Mouse (Mus musculus): Measurements from ENCODE around the gene Sik3.
"Not testable (repeated sequence)": the region's sequence is repeated elsewhere in the genome, so short reads cannot be mapped to it uniquely, and the experiment has no call there.

The Sik3 gene

GRCm38 (mm10) chr9:46053014-46053666 lies 40.5 kb downstream of the Sik3 start:
- no peak for DNase-seq (ENCODE audit: low spot score in 2 of 2)

- no peak for DNase-seq (ENCODE audit: low spot score in 2 of 2)
These were observed 45.4 kb downstream of the Sik3 start for GRCm38 (mm10) chr9:46058065-46058464.

GRCm38 (mm10) chr9:46060249-46060648 lies 47.6 kb downstream of the Sik3 start:
- DNase-seq (ENCODE audit: low spot score in 2 of 2): no peak

- no peak for DNase-seq (ENCODE audit: low spot score in 2 of 2)
These were observed 49.2 kb downstream of the Sik3 start for GRCm38 (mm10) chr9:46061696-46062425.

- DNase-seq (ENCODE audit: low spot score in 2 of 2): no peak
These were observed 51.7 kb downstream of the Sik3 start for GRCm38 (mm10) chr9:46064331-46064730.

- no peak for DNase-seq (ENCODE audit: low spot score in 2 of 2)
These were observed 54.1 kb downstream of the Sik3 start for GRCm38 (mm10) chr9:46066711-46067110.

GRCm38 (mm10) chr9:46067691-46068090 lies 55.1 kb downstream of the Sik3 start:
- DNase-seq (ENCODE audit: low spot score in 2 of 2): peak; percentile 32 to 70

- DNase-seq (ENCODE audit: low spot score in 2 of 2): no peak
These were observed 56.4 kb downstream of the Sik3 start for GRCm38 (mm10) chr9:46069013-46069412.

GRCm38 (mm10) chr9:46072101-46072835 lies 59.6 kb downstream of the Sik3 start:
- peak in 1 of 2 experiments; percentile 29 for DNase-seq (ENCODE audit: low spot score in 2 of 2)

GRCm38 (mm10) chr9:46073443-46073842 lies 60.8 kb downstream of the Sik3 start:
- no peak for DNase-seq (ENCODE audit: low spot score in 2 of 2)

- DNase-seq (ENCODE audit: low spot score in 2 of 2): no peak
These were observed 63.0 kb downstream of the Sik3 start for GRCm38 (mm10) chr9:46075578-46075977.

GRCm38 (mm10) chr9:46082381-46082821 lies 69.8 kb downstream of the Sik3 start:
- no peak for DNase-seq (ENCODE audit: low spot score in 2 of 2)

- no peak for DNase-seq (ENCODE audit: low spot score in 2 of 2)
These were observed 70.9 kb downstream of the Sik3 start for GRCm38 (mm10) chr9:46083490-46083893.

- DNase-seq (ENCODE audit: low spot score in 2 of 2): no peak
These were observed 73.3 kb downstream of the Sik3 start for GRCm38 (mm10) chr9:46085898-46086297.

- DNase-seq (ENCODE audit: low spot score in 2 of 2): no peak
These were observed 74.2 kb downstream of the Sik3 start for GRCm38 (mm10) chr9:46086826-46087225.

GRCm38 (mm10) chr9:46087461-46087860 lies 74.8 kb downstream of the Sik3 start:
- no peak for DNase-seq (ENCODE audit: low spot score in 2 of 2)

- DNase-seq (ENCODE audit: low spot score in 2 of 2): no peak
These were observed 76.1 kb downstream of the Sik3 start for GRCm38 (mm10) chr9:46088722-46089121.

- no peak for DNase-seq (ENCODE audit: low spot score in 2 of 2)
These were observed 77.4 kb downstream of the Sik3 start for GRCm38 (mm10) chr9:46090066-46090465.

- DNase-seq (ENCODE audit: low spot score in 2 of 2): not testable (repeated sequence)
These were observed 78.5 kb downstream of the Sik3 start for GRCm38 (mm10) chr9:46091157-46091556.

- DNase-seq (ENCODE audit: low spot score in 2 of 2): no peak
These were observed 80.0 kb downstream of the Sik3 start for GRCm38 (mm10) chr9:46092633-46093032.

GRCm38 (mm10) chr9:46098360-46098985 lies 85.9 kb downstream of the Sik3 start:
- DNase-seq (ENCODE audit: low spot score in 2 of 2): no peak

- no peak for DNase-seq (ENCODE audit: low spot score in 2 of 2)
These were observed 86.5 kb downstream of the Sik3 start for GRCm38 (mm10) chr9:46099107-46099506.

Data from spleen, postnatal 4 days (tissue).